Mouse (Mus musculus) liver, adult (tissue): ENCODE results near the gene Akap6.

Experiments used
- GATA4 ChIP-seq: IDR thresholded peaks from 2 replicates; pipeline ENCODE4 v1.6.1; 2014; ENCODE audit warnings: mild to moderate bottlenecking, low read length; ENCODE audit not compliant: insufficient replicate concordance

Akap6 gene

DNA sequence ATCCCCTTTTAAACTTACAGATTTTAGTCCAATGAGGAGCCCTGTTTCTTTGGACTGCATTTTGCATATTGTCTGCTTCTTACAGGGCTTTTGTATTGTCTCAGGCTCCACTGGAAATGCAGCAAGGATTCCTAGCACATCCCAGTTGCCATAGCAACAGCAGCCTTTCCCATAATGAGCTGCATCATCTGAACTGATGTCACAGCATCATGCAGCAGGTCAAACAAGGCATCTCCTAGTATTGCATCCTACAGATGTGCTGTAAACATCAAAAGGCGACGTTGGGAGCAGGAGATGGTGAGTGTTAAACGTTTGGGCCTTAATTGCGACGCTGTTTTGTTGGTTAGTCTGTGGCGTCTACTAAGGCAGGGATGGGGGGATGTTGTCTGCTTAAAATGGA, at the start of gene Akap6:
Akap6 (plus strand) TSS at position 238 of the 400 bp plus-strand sequence.
- TF ChIP-seq GATA4 = no peak

DNA sequence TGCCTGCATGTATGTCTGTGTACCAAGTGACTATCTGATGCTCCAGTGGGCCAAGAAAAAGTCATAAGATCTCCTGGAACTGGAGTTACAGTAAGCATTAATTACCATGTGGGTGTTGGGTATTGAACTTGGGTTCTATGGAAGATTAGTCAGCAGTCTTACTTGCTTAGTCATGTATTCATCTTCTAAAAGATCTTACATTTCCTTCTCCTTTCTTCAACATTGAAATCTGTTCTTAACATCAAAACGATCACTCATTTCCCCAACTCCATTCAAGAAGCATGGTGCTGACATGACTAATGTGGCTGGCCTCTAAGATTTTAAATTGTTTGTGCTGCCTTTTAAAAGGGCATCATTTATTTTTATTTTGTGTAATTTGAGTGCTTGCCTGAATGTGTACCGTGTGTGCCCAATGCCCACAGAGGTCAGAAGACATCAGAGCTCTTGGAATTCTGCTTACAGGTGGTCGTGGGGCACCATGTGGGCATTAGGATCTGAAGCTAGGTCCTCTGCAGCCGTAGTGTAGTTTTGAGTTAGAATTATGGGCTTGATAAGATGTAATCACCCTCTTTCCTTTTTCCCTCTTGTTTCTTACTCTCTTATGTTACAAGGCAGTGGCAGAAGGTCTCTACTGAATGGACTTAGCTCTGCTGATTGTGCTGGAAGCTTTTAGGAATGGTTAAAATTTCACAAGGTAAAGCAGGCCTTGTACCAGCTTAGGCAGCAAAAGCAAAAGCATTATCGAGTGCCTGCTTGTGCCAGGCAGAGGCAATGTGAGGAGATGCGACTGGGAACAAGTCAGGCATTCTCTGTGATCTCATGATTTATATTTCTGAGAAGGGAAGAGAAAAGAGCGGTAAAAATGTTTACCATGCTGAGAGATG, 36.0 kb upstream of the Akap6 start:
- no peak for TF ChIP-seq GATA4

DNA sequence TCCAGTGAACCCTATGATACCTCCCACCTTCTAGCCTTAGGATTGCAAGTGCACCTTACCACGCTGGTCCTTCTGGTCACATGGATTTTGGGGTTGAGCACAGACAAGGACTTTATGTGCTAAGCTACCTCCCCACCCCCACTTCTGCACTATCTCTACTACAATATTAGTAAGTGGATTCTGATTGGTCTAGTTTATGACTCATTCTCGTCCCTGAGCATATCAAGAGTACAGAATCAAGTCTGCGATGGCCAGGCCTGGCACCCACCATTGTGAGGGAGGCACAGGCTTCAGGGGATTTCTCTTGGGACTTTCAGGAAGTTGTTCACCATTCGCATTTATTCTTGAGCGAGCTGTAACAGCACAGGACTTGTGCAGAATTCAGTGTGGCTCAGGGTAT, 34.2 kb upstream of the Akap6 start:
- no peak for TF ChIP-seq GATA4

DNA sequence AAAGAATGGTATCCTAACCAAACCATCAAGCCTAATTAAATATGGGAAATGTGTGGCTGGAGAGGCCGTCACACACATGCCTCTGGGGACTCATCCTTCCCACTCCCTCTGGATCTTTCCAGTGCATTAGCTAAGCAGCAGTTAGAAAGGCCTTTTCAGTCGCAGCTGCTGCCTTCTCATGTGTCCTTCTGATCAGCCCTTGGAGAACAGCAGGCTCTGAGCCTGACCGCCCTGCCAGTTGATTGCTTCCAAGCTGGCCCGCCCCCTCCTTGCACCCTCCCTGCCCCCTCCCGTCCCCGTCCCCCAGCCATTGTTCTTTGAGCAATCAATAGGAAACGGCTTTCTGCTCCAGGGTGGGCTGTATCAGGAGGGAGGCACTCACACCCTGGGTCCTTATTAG, 27.7 kb upstream of the Akap6 start:
- TF ChIP-seq GATA4 = no peak

DNA sequence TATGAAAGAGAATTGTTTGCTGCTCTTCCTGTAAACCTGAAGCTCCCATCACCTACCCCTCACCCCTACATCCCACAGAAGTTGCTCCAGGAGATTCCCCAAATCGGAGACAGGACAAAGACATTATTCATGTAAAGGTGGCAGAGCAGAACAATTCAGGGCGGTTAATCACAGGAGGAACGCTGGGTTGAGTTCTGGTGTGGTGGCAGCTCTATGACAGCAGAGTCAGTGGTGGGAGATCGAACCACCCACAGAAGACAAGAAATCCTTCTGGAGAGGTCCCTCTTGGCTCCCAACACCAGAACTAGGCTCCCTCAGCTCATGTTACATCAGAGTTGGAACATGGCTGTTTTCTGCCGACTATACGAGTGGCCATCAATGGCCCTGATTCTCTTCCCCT, 27.2 kb upstream of the Akap6 start:
- no peak for TF ChIP-seq GATA4

DNA sequence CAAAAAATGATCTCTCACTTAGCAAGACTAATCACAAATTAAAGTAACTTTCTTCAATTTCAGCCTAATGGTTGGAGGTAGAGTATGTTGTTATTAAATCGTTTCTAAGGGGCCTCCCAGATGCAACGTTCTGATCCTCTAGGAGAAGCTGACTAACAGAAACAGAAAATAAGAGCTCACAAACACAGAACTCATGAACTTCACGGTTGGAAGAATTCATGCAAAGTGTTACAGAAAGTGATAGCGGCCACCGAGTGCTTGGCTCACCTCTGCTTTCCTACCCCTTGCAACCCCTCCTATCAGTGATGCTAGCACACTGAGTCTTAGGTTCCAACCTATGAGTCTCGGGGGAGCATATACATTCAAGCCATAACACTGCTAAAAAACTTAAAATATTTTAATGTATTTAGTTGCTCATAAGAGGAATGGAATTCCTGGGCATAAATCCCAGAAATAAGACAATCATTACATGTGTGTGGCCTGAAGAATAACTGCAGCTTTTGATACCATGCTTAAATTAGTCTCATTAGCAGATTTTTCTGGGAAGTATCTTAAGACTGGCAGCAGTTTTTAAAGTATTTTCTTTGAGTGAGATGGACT, 25.7 kb upstream of the Akap6 start:
- no peak for TF ChIP-seq GATA4

DNA sequence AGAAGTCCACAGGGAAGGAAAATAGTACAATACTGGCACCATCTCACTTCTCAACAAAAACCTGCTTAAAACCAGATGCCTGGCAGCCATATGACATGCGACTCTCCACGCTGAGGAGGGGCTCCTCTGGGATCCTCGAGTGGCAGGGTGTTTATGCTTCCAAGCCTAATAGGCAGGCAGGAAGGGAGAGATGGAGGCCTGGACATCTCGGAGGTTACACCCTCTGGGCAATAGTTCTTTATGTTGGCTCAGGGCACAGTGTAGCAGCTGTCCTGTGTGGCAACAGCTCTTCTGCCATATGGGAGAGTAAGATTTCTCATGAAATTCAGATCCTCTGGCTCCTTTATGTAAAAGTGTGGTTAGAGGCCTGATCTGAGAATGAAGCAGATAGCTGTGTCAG, 24.2 kb upstream of the Akap6 start:
- no peak for TF ChIP-seq GATA4

DNA sequence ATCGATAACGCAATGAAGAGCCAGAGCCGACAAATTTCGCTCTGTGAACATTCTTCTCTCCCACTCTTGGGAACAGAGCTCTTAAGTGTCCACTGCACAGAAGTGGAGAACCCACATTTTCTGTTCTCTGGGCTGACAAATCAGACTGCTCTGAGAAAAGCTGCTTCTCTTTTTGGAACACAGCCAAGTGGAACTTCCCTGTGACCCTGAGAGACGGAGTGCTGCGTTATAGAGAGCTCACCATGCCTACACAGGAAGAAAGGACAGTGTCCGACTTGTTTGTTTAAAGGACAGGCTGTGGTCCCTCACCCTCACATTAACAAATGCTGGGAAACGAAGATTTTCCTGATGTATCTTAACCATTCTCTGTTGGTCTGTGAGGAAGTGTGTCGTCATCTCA, 11.8 kb upstream of the Akap6 start:
- TF ChIP-seq GATA4 = no peak

DNA sequence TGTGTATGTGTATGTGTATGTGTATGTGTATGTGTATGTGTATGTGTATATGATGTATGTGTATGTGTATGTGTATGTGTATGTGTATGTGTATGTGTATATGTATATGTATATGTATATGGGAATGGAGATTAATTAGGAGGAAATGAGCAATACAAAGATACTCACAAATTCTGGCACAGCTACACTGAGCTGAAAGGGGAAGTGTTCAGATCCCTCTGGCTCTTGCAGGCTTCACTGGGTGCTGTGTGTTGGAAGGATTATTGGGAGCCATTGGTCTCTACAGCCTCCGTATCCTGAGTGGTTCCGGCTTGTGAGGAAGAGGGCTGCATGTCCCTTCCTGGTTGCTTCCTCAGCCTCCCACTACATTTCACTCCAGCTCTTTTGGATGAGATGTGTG, 10.5 kb upstream of the Akap6 start:
- TF ChIP-seq GATA4 = no peak

DNA sequence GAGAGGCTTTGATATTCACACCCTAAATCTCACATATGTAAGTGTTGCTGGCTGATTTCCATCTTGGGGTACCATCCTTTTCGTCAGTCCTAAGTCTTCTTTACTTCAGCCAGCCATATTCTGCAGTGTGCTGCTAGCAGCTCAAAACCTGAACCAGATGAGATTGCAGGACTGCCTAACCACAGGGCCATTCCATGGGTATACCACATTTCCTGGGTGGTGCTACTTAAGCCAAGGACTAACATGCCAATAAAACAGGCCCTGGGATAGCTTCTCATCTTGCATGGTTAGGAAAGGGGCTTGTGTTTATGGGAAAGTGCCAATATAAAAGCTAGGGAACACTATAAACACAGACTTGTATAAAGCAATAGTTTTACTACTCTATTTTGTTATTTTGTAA, 7.6 kb upstream of the Akap6 start:
- TF ChIP-seq GATA4 = no peak

DNA sequence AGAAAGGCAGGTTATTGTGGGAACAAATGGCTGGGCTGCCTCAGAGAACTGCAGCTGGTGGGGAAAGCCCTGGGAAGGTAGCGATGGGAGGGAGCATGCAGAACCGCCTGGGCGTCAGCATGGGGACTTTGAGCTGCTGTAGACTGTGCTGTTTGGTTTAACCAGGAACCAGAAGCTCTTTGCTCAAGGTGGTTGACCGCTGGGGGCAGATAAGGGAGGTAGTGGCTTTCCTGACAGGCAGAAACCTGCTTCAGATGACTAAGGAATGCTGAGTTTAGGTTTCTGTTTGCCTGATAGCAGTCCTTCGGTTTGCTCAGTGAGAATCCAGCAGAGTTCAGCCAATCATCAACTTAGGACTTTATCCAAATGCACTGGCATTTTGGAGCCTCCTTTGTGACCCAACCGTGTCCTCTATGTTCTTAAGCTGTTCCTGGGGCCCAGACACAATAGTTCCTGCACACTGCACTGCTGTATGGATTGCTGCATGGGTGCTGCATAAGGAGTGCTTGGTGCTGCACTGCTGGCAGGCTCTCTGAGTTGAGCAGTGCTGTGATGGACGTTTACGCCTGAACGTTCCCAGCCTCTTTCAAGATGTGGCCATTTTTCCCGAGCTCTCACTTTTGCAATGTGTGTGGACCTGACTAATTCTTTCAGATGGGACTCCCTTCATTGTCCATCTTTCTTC, 6.8 kb upstream of the Akap6 start:
- no peak for TF ChIP-seq GATA4

DNA sequence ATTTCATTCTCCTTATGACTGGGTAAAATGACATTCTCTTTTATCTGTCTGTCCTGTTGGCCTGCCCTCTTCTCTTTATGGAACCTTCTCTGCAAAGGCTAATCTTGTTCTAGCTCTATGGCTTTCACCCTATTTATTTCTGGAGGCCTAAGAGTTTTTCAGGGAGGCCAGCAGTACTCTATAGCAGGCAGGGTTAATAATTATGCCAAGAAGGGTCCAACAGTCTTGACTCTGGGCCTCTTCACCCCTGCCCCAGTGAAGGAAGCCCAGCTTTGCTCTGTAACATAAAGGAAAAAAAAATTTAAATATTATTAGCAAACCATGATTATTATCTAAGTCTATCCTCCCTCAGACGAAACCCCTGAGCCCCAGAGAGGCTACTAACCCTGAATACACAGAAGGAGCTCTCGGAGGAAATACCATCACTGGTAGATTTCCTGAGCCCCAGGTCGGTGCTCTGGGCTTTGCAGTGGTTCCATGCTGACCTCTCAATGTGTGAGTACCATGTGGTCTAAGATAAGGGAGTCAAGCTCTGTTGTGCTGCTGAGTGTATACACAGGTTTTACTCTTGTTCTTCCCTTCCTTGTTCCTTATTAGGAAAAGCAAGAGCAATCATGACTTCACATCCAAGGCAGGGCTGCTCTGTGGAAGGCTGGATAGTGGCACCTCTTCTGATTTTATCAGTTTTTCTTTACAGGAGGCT, 1.6 kb upstream of the Akap6 start:
- TF ChIP-seq GATA4 = no peak

DNA sequence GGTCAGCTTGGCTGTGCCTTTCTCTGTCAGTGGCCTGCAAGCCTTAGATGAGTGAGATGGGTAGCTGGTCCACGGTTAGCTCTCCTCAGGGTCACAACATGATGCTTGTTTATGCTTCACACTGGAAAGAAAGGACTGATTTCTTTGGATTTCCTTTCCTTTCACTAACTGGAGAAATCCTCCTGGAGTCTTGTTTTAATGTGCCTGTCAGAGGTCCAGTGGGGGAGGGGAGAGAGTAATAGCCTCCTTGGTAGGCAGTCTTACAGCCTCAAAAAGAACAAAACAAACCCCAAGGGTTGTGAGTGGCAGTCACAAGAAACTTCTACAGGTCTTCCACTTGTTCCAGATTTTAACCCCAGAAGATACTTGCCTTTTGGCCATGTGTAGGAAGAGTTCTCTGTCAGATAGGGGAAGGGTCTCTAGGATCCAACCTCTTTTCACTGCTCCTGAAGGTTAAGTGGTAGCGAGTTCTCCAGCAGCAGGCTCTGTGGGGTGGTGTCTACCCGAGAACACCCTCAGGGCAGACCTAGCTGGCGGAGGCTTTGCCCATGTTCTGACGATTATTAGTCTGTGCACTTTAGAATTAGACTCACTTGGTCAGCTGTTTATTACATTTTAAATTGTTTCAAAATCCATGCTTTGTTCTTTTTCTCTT, 780 bp upstream of the Akap6 start:
- TF ChIP-seq GATA4 = no peak

DNA sequence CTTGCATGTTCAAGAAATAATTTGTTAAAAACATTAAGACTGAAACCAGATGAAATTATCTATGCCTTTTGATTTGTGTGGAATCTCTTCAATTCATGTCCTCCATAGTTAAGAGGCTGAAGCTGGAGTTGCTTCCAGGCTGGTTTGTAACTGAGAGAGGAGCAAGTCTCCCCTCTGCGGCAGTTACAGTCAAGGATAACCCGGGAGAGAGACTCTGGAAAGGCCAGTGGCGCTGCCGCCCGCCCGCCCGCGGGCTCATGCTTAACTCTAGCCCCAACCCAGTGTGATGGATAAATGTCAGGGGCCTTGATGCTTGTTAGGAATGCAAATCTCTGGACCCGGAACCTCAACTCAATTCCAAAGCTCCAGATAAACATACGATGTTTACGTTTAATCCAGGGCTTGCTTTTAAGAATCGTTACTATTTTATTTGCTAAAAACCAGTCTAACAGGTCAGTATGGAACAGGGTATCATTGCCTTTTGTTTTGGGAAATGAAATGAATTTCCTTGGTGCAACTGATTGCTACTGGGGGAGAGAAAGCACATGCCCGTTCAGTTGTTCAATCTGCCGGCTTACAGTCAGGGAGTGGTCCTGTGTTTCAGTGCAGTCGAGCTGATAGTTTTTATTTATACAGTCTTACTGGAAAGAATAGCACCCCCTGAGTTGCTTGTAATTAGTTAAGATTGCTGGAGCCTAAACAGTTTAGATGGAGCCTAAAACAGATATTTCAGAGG, 946 bp downstream of the Akap6 start:
- TF ChIP-seq GATA4 = no peak
